Mouse (Mus musculus) limb, embryonic 14.5 days (tissue): ENCODE results near the gene Ing4. TPM values are rescaled to one million over a fixed set of nuclear protein-coding genes. Genes with fewer than 3 reads are reported as not detected.
A peak's percentile ranks its signal among the peaks of the same experiment; 100 is the strongest.

Source experiments
- ATAC-seq: fragments of 200-750 bp; cut with Nextera tagmentation; 2 replicates; pipeline ENCODE4 v1.8.0; 2017; ENCODE audit warnings: low read depth, moderate number of reproducible peaks, moderate TSS enrichment; ENCODE audit not compliant: low FRiP score
- DNase-seq: peaks from one replicate; pipeline ENCODE4 v3.0.0-alpha.2; 2015; ENCODE audit warnings: low spot score
- H3K27ac ChIP-seq: fragments of 300-500 bp; sonication (generic); replicated peaks from 2 replicates; pipeline ENCODE4 v1.5.1; 2014; ENCODE audit warnings: low read depth, mild to moderate bottlenecking, low read length, moderate library complexity, mixed read lengths
- H3K27me3 ChIP-seq: fragments of 300-500 bp; sonication (generic); 2 replicates; pipeline ENCODE4 v1.6.1; 2014; ENCODE audit warnings: low read length, mixed read lengths; ENCODE audit not compliant: control insufficient read depth, insufficient read depth
- H3K36me3 ChIP-seq: fragments of 300-500 bp; sonication (generic); 2 replicates; pipeline ENCODE4 v1.6.1; 2014; ENCODE audit warnings: mild to moderate bottlenecking, low read length, moderate library complexity, mixed read lengths; ENCODE audit not compliant: control insufficient read depth, insufficient read depth
- H3K4me1 ChIP-seq: fragments of 300-500 bp; sonication (generic); 2 replicates; pipeline ENCODE4 v1.6.1; 2014; ENCODE audit warnings: antibody characterized with exemption, low read length, mixed read lengths; ENCODE audit not compliant: control insufficient read depth, insufficient read depth
- H3K4me2 ChIP-seq: fragments of 300-500 bp; sonication (generic); replicated peaks from 2 replicates; pipeline ENCODE4 v1.6.1; 2014; ENCODE audit warnings: low read depth, mild to moderate bottlenecking, low read length, moderate library complexity; ENCODE audit not compliant: severe bottlenecking
- H3K4me3 ChIP-seq: fragments of 300-500 bp; sonication (generic); replicated peaks from 2 replicates; pipeline ENCODE4 v1.5.1; 2014; ENCODE audit warnings: low read length
- H3K9ac ChIP-seq: fragments of 300-500 bp; sonication (generic); 2 replicates; pipeline ENCODE4 v1.6.1; 2014; ENCODE audit warnings: mild to moderate bottlenecking, low read depth, low read length, moderate library complexity; ENCODE audit not compliant: severe bottlenecking
- H3K9me3 ChIP-seq: fragments of 300-500 bp; sonication (generic); 2 replicates; pipeline ENCODE4 v1.6.1; 2016; ENCODE audit warnings: low read length; ENCODE audit not compliant: control insufficient read depth
- POLR2A ChIP-seq: fragments of 200-500 bp; IDR thresholded peaks from 2 replicates; pipeline ENCODE4 v1.8.0; 2012; ENCODE audit warnings: inconsistent platforms, mild to moderate bottlenecking, moderate library complexity, borderline replicate concordance; ENCODE audit not compliant: insufficient read depth, insufficient read length; ENCODE audit errors: extremely low read depth
- WGBS: fragments of 180-500 bp; shearing (Covaris S2); extraction: QIAGEN DNeasy Blood & Tissue Kit; methylation state at CpG from one replicate; pipeline ENCODE4 v1.1.7; 2014; 5-methylcytosine and 5-hydroxymethylcytosine counted together
- polyA plus RNA-seq, 2 experiments: library from polyadenylated mRNA; depleted of rRNA in 1 of 2; stranded (reverse) in 1 of 2; unstranded in 1 of 2; fragments of >200 nt; fragmentation: Nextera tagmentation in 1 of 2; extraction: Ambion mirVana in 1 of 2; gene quantifications; 2 replicates each; pipeline versions ENCODE4 v1.2.1 to v1.2.3; 2012 to 2014

The Ing4 gene
- polyA plus RNA-seq, 2 experiments: 122 to 143 TPM

DNA sequence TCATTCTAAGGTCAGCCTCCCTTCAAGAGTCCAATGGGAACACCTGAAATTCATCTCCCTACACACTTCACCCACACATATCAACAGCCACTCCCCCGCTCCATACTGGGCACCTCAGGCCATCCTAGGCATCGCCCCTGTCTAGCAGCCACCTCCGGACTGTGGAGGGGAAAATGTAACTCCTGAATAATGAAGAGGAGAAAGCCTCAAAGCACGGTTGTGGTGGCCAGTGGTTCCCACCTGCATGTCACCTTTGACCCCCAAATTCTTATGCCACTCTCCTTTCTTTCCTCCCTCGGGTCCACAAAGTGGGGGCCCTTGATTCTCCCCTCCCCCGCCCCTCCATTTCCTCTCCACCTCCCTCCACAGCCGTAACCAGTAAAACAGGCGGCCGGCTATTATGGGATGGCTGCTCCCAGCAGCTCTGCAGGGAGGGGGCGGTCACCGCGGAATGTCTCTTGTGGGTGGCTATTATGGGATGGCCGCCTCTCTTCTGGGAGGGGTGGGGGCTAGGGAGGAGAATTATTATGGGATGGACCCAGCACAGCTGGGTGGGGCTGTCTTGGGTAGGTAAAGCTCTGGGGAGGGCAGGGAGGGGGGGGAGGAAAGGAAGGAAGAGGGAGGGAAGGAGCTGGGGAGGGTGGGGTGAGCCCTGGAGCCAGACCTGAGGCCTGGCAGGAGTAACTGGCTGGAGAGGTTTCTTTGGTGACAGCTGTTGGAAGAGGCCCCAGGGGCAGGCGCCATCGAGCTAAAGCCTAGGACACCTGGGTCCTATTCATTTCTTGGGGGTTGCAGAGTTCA lies 50.2 kb downstream of the Ing4 start:
- no peaks in the 10 kb centered on the region for H3K9me3 ChIP-seq
- H3K9ac ChIP-seq: peak overlapping the region; percentile 34; the same call in 1 of the 2 replicates
- WGBS: 1% methylated on average over 15 of the region's 15 CpGs
- peak; percentile 84 for DNase-seq
- no peak for TF ChIP-seq POLR2A
- peak; percentile 69 for ATAC-seq
- H3K27me3 ChIP-seq: no peaks in the 10 kb centered on the region
- H3K27ac ChIP-seq: peak overlapping the region; percentile 91
- peak overlapping the region; percentile 55 for H3K4me2 ChIP-seq
- no peaks in the 10 kb centered on the region for H3K36me3 ChIP-seq
- H3K4me3 ChIP-seq: peak overlapping the region; percentile 21
- peaks cover 26% of the 10 kb centered on the region for H3K4me1 ChIP-seq

DNA sequence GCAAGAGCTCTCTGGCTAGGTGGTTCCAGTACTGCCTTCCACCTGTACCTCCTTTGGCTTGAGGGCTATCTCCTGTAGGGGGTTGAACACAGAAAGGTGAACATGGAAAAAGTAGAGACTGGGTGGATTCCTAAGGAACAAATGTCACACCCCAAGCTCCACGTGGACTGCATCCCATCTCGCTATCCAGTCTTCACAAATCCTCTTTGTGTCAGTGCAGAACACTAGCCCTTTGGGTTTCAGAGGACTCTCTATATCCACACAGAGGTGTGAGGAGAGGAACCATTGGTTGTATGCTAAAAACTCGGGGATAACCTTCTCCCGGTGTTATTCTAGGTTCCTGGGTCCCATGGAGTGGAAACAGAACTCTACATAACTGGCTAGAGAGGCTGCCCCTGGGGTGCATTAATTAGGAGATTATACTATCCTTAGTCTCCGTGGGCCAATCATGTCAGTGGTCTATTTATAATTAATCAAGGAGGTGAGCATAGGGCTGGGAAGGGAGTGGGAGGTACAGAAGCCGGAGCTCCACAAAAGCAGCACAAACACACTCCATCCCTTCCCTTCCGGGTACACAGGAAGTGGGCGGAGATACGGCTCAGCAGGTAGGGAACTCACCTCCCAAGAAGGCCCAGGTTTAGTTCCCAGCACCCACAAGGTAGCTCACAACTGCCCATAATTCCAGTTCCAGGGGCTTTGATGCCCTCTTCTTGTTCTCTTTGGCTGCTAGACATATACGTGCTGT lies 51.0 kb downstream of the Ing4 start:
- peak overlapping the region; percentile 55 for H3K4me2 ChIP-seq
- H3K4me1 ChIP-seq: peaks cover 26% of the 10 kb centered on the region
- H3K4me3 ChIP-seq: peak overlapping the region; percentile 21; the same call in 1 of the 2 replicates
- H3K9me3 ChIP-seq: no peaks in the 10 kb centered on the region
- DNase-seq (no peak), ATAC-seq (no peak)
- 0 out of 2 replicates have a peak overlapping the region, but pooled peaks have one; percentile 34 for H3K9ac ChIP-seq
- peak overlapping the region; percentile 91 for H3K27ac ChIP-seq
- H3K27me3 ChIP-seq: no peaks in the 10 kb centered on the region
- 58% methylated on average over 10 of the region's 10 CpGs for WGBS
- H3K36me3 ChIP-seq: no peaks in the 10 kb centered on the region
- TF ChIP-seq POLR2A: no peak

DNA sequence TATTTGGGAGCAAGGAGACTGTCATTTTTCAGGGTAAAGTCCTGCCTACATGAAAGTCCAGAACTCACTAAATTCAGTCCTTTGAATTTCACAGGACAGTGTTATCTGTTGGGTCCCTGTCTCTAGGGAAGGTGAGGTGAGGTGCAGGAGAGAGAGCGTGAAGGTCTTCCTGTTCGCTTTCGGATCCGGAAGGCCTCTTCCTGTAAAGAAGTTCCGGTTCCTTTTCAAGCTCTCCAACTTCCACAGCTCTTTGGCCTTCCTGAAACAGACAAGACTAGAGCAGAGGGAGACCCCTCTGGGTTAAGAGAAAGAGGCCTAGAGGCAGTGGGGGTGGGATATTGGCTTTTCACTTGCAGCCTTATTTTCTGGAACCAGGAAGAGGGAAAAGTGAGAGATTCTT lies 52.8 kb downstream of the Ing4 start:
- Histone ChIP-seq H3K27ac (no peak overlapping the region), H3K4me1 (peaks cover 26% of the 10 kb centered on the region), H3K9ac (no peak overlapping the region), H3K27me3 (no peaks in the 10 kb centered on the region), H3K36me3 (0 out of 2 replicates have a peak, but pooled peaks cover 2% of the 10 kb centered on the region), H3K9me3 (no peaks in the 10 kb centered on the region), H3K4me3 (no peak overlapping the region), H3K4me2 (no peak overlapping the region)
- no peak for TF ChIP-seq POLR2A
- ATAC-seq (no peak), DNase-seq (no peak)
- WGBS: 85% methylated on average over 5 of the region's 5 CpGs

DNA sequence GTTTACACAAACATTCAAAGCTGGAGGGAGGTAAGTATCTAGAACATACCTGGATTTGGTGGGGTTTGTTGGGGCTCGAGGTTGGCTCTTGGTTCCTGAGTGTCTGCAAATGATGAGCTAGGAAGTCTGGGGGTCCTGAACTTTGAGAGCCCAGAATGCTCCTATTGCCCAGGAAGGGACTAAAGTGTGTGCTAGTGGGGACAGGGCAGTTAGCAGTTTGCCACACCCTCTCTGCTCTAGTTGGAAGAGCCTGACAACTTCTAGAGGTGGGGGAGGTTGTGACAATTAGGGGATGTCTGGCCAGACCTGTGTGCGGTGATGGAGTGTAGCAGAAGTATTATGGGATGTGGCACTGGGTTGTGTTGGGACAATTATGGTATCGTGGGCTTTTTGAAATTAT lies 55.3 kb downstream of the Ing4 start:
- Histone ChIP-seq H3K9ac (no peak overlapping the region), H3K9me3 (no peaks in the 10 kb centered on the region), H3K27ac (0 out of 2 replicates have a peak overlapping the region, but pooled peaks have one; percentile 86), H3K36me3 (peaks cover 25% of the 10 kb centered on the region), H3K27me3 (no peaks in the 10 kb centered on the region), H3K4me3 (no peak overlapping the region), H3K4me1 (peaks cover 34% of the 10 kb centered on the region), H3K4me2 (no peak overlapping the region)
- WGBS: 45% methylated on average over 3 of the region's 3 CpGs
- no peak for ATAC-seq
- TF ChIP-seq POLR2A: no peak
- DNase-seq: no peak

DNA sequence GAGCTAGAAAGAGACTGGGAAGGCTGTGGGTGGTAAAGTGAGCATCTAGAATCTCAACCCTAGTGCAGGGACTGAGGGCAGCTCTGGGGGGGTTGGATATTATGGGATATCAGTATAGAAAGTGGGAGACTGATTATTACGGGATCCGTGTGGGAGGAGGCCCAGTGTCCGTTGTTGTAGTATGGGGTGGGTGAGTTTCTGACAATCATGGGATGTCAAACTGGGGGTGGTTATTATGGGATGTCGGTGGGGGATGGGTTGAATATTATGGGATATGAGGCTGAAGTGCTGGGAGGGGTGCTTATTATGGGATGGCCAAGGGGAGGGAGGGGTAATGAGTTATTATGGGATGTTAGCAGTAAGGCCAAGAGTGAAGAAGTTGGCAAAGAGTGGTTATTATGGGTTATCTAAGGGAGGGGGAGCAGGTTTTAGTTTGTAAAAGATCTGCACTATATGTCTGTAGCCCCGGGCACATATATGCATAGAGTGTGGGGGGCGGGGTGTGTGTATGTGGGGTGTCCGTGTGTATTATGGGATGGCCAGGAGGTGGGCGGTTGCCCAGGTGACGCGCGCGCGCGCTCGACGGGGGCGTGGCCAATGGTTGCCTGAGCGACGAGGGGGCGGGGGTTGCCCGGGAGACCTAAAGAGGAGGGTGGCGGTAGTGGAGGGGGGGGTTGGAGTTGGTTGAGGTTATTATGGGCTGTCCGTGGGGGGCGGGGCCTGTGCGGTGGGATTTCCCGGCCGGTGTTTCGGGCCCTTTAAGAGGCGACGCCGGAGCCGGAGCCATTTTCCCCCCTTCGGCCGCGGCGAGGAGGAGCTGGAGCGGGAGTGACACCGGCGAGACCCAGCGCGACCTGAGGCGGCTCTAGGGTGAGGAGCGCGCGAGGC lies 56.1 kb downstream of the Ing4 start, which contains the start of gene Chd4:
Chd4 (plus strand) TSS at position 591 of the 888 bp plus-strand sequence.
- H3K27ac ChIP-seq: peak within 1 kb of the TSS; percentile 86
- peaks cover 26% of the 10 kb centered on the region for H3K4me1 ChIP-seq
- WGBS: 4% methylated on average over 27 of the region's 45 CpGs
- peak within 1 kb of the TSS; percentile 82 for H3K4me2 ChIP-seq
- H3K9me3 ChIP-seq: no peaks in the 10 kb centered on the region
- peak; percentile 87 for ATAC-seq
- H3K9ac ChIP-seq: peak within 1 kb of the TSS; percentile 88
- no peaks in the 10 kb centered on the region for H3K27me3 ChIP-seq
- peak; percentile 95 for DNase-seq
- H3K36me3 ChIP-seq: peaks cover 33% of the 10 kb centered on the region
- peak within 1 kb of the TSS; percentile 96 for H3K4me3 ChIP-seq
- peak; percentile 76; the same call in 1 of the 2 replicates for TF ChIP-seq POLR2A
